Comparison of ENCODE assay signal across 31 mouse cellular contexts in the genomic region with DNA sequence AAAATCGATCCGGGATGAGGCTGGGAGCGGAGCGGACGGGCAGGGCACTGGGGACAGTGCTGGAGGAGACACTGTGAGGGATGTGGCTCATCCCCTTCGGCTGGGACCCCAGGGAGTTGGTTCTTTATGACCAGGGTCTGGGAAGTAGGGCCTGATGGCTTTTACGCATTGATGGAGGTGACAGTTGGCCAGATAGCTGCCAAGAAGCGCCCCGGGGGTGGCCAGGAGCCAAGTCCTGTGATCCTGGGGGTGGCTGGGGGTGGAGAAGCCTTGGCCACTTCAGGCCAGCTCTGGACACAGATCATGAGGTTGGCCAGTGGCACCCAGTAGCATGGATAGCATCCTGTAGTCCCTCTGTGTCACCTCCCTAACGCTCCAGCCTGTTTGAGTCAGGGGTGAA. TPM values are rescaled to one million over a fixed set of nuclear protein-coding genes. Genes with fewer than 3 reads are reported as not detected.
DNase-seq lines count a peak whose midpoint lies in the region; ATAC-seq lines count a peak whose summit lies in the region.
"Had no signal": no experiment of that assay in that cellular context is flagged by ENCODE, and none has a peak within 500 bp of the region (broad histone marks: within the 10 kb centered on the region; RNA-seq: fewer than 3 reads in every experiment).

No protein-coding gene starts in this region.

- H3K9me3 ChIP-seq in forebrain, embryonic 13.5 days (replicated peaks), result no peaks in the 10 kb centered on the region
- H3K9me3 ChIP-seq in forebrain, embryonic 14.5 days (replicated peaks; ENCODE audit: control insufficient read depth, low read length), result no peaks in the 10 kb centered on the region
- H3K9me3 ChIP-seq: embryonic facial prominence, embryonic 12.5 days; embryonic facial prominence, embryonic 15.5 days; heart, embryonic 10.5 days; intestine, embryonic 15.5 days had no signal

- peak overlapping the region; percentile 12; the same call in 1 of the 2 replicates for H3K9ac ChIP-seq in forebrain, embryonic 13.5 days
- no peak overlapping the region for H3K9ac ChIP-seq in forebrain, embryonic 14.5 days (ENCODE audit: low read length)
- H3K9ac ChIP-seq: embryonic facial prominence, embryonic 12.5 days; embryonic facial prominence, embryonic 15.5 days; heart, embryonic 13.5 days; hindbrain, embryonic 14.5 days; intestine, embryonic 15.5 days had no signal

- peaks cover 19% of the 10 kb centered on the region for H3K27me3 ChIP-seq in forebrain, embryonic 13.5 days
- no peaks in the 10 kb centered on the region for H3K27me3 ChIP-seq in forebrain, embryonic 14.5 days (replicated peaks; ENCODE audit: control insufficient read depth, insufficient read depth, low read length)
- H3K27me3 ChIP-seq: Patski had no signal

- 86% methylated on average over 10 of the region's 10 CpGs for WGBS in forebrain, embryonic 13.5 days
- 82% methylated on average over 10 of the region's 10 CpGs for WGBS in forebrain, embryonic 14.5 days

- no peaks in the 10 kb centered on the region for H3K4me1 ChIP-seq in forebrain, embryonic 13.5 days
- no peaks in the 10 kb centered on the region for H3K4me1 ChIP-seq in forebrain, embryonic 14.5 days (ENCODE audit: control insufficient read depth, insufficient read depth, low read length)
- H3K4me1 ChIP-seq: embryonic facial prominence, embryonic 12.5 days; embryonic facial prominence, embryonic 15.5 days; intestine, embryonic 15.5 days had no signal

- no peak for DNase-seq in forebrain, embryonic 14.5 days (ENCODE audit: low spot score)
- DNase-seq in left cerebral cortex, postnatal 4 days, result peak; percentile 71
- DNase-seq in left cerebral cortex, postnatal 14 days (ENCODE audit: low spot score in 2 of 2), result no peak
- peak; percentile 47 for DNase-seq in MN1 (ENCODE audit: low spot score)
- DNase-seq in right cerebral cortex, adult 2 months (ENCODE audit: low spot score in 2 of 2), result no peak
- DNase-seq: adrenal gland, postnatal 10 days; adrenal gland, postnatal 36 days; cerebellum, adult 2 months; cerebellum, postnatal 25 days; gastrocnemius, postnatal 10 days; gastrocnemius, postnatal 36 days; heart, adult 2 months; heart, postnatal 14 days; heart, postnatal 4 days had no signal

- ATAC-seq in forebrain, embryonic 13.5 days, result no peak
- ATAC-seq in forebrain, embryonic 14.5 days, result no peak
- ATAC-seq: CD4-positive, CD25-positive, alpha-beta regulatory T cell, adult 4 months; forebrain, embryonic 16.5 days; intestine, embryonic 15.5 days; Patski had no signal

- no peak overlapping the region for H3K4me2 ChIP-seq in forebrain, embryonic 13.5 days
- no peak overlapping the region for H3K4me2 ChIP-seq in forebrain, embryonic 14.5 days (ENCODE audit: low read length)
- H3K4me2 ChIP-seq: embryonic facial prominence, embryonic 12.5 days; embryonic facial prominence, embryonic 15.5 days; heart, embryonic 13.5 days; hindbrain, embryonic 14.5 days; intestine, embryonic 15.5 days had no signal

- no peak overlapping the region for H3K4me3 ChIP-seq in forebrain, embryonic 13.5 days
- no peak overlapping the region for H3K4me3 ChIP-seq in forebrain, embryonic 14.5 days (ENCODE audit: low read depth, low read length)
- H3K4me3 ChIP-seq: embryonic facial prominence, embryonic 12.5 days; embryonic facial prominence, embryonic 15.5 days; heart, adult 2 months; heart, embryonic 10.5 days; heart, embryonic 13.5 days; intestine, embryonic 15.5 days had no signal

- intact Hi-C loops in left cerebral cortex, postnatal 4 days (cut with DNase I), result no loop called here
- intact Hi-C loops in left cerebral cortex, postnatal 14 days (cut with DNase I), result no loop called here

- no peak overlapping the region for H3K27ac ChIP-seq in forebrain, embryonic 13.5 days
- no peak overlapping the region for H3K27ac ChIP-seq in forebrain, embryonic 14.5 days (ENCODE audit: low read depth, low read length)
- H3K27ac ChIP-seq: embryonic facial prominence, embryonic 12.5 days; embryonic facial prominence, embryonic 15.5 days; heart, adult 2 months; heart, embryonic 10.5 days; heart, embryonic 13.5 days; hindbrain, embryonic 14.5 days; intestine, embryonic 15.5 days had no signal

- H3K36me3 ChIP-seq in forebrain, embryonic 13.5 days (ENCODE audit: poor library complexity, severe bottlenecking), result no peaks in the 10 kb centered on the region
- no peaks in the 10 kb centered on the region for H3K36me3 ChIP-seq in forebrain, embryonic 14.5 days (ENCODE audit: control insufficient read depth, insufficient read depth, low read length)
- H3K36me3 ChIP-seq: embryonic facial prominence, embryonic 12.5 days; embryonic facial prominence, embryonic 15.5 days; heart, embryonic 10.5 days; heart, embryonic 13.5 days; intestine, embryonic 15.5 days had no signal

RNA-seq across cellular contexts. Expression of a gene that starts 25.8 kb away (rescaled TPM):
- polyA plus RNA-seq in forebrain, embryonic 13.5 days (2015; fragmentation: Nextera tagmentation; extraction: Ambion mirVana), result 112 and 119 TPM in 2 replicates
- 64.4 and 73.5 TPM in 2 replicates for polyA plus RNA-seq in forebrain, embryonic 14.5 days (2014; fragmentation: Nextera tagmentation; extraction: Ambion mirVana)
- 10 to 100 TPM; 51.9 to 53.7 TPM for total RNA-seq in left cerebral cortex, postnatal 4 days (2021)
- total RNA-seq in left cerebral cortex, postnatal 14 days (2021), result 10 to 100 TPM; 26.6 to 29.1 TPM

RNA-seq across cellular contexts. Expression of a gene that starts 35.4 kb away (rescaled TPM):
- 0.35 and 0.57 TPM in 2 replicates for polyA plus RNA-seq in forebrain, embryonic 13.5 days (2015; fragmentation: Nextera tagmentation; extraction: Ambion mirVana)
- 0.28 and 0.34 TPM in 2 replicates for polyA plus RNA-seq in forebrain, embryonic 14.5 days (2014; fragmentation: Nextera tagmentation; extraction: Ambion mirVana)
- under 1 TPM in 1 of 2 experiments, not detected in 1; 0.24 TPM for total RNA-seq in left cerebral cortex, postnatal 4 days (2021)
- not detected for total RNA-seq in left cerebral cortex, postnatal 14 days (2021)
- total RNA-seq: adrenal gland, adult 18-20 months; adrenal gland, postnatal 10 days; adrenal gland, postnatal 36 days; common myeloid progenitor, adult 5-6 weeks; ES-E14; gastrocnemius, adult 18-20 months; gastrocnemius, postnatal 10 days; gastrocnemius, postnatal 36 days; granulocyte monocyte progenitor cell, adult 5-6 weeks; heart, postnatal 14 days had no signal
- polyA plus RNA-seq: C2C12; CD4-positive, CD25-positive, alpha-beta regulatory T cell, adult 4 months; embryonic facial prominence, embryonic 15.5 days; heart, embryonic 13.5 days; heart, embryonic 16.5 days; Patski had no signal

RNA-seq across cellular contexts. Expression of a gene that starts 52.6 kb away (rescaled TPM):
- polyA plus RNA-seq in forebrain, embryonic 13.5 days (2015; fragmentation: Nextera tagmentation; extraction: Ambion mirVana), result 593 and 623 TPM in 2 replicates
- polyA plus RNA-seq in forebrain, embryonic 14.5 days (2014; fragmentation: Nextera tagmentation; extraction: Ambion mirVana), result 628 and 893 TPM in 2 replicates
- total RNA-seq in left cerebral cortex, postnatal 4 days (2021), result 100 to 1,000 TPM; 282 to 286 TPM
- total RNA-seq in left cerebral cortex, postnatal 14 days (2021), result 100 to 1,000 TPM; 587 to 604 TPM

RNA-seq across cellular contexts. Expression of a gene that starts 59.9 kb away (rescaled TPM):
- polyA plus RNA-seq in forebrain, embryonic 13.5 days (2015; fragmentation: Nextera tagmentation; extraction: Ambion mirVana), result 304 and 319 TPM in 2 replicates
- polyA plus RNA-seq in forebrain, embryonic 14.5 days (2014; fragmentation: Nextera tagmentation; extraction: Ambion mirVana), result 216 and 221 TPM in 2 replicates
- 100 to 1,000 TPM; 138 to 147 TPM for total RNA-seq in left cerebral cortex, postnatal 4 days (2021)
- 100 to 1,000 TPM; 122 to 134 TPM for total RNA-seq in left cerebral cortex, postnatal 14 days (2021)

Comparison
In these comparisons a context has a peak if more than half of its experiments do, and no peak if none do; other contexts are left out.
1. DNase-seq: peak in left cerebral cortex, postnatal 4 days (single experiment) and MN1 (single experiment); none in forebrain, embryonic 14.5 days (single experiment), left cerebral cortex, postnatal 14 days (0 of 2) and right cerebral cortex, adult 2 months (0 of 2).